Mouse (Mus musculus) cerebellum, adult 9-10 months (tissue): ENCODE results near the gene Castor1.

Experiments used
- DNase-seq: peaks from one replicate; pipeline ENCODE4 v3.0.0; 2022

The Castor1 gene

GRCm38 (mm10) chr11:4235665-4236545 lies 17.9 kb downstream of the Castor1 start, which contains the start of gene Osm:
Gene Osm (plus strand): TSS chr11:4236420.
- DNase-seq, result no peak

GRCm38 (mm10) chr11:4236546-4237067 lies 18.6 kb downstream of the Castor1 start:
- no peak for DNase-seq

DNA sequence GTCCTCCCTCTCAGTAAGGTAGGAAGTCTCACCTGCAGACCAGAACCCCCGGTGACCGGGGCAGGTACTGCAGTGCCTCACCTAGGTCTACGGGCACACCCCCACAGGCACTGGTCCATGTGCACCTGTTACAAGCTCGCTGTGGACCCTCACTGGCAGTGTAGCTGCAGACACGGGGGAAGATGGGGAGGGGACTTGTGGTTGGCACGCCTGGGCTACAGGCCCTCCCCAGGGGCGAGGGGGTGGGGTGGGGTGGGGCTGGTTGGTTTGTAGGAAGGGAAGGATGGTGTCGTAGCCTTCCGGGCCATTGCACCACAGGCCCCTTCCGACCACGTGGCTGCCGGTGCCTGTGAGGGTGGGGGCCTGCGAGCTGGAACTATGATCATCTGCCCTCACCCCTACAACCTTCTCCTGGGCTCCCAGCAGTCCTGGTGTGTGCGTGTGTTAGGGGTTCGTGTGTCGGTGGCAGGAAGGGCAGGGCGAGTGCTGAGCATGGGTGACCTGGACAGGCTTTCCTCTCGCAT lies 19.4 kb downstream of the Castor1 start:
- DNase-seq, result no peak

DNA sequence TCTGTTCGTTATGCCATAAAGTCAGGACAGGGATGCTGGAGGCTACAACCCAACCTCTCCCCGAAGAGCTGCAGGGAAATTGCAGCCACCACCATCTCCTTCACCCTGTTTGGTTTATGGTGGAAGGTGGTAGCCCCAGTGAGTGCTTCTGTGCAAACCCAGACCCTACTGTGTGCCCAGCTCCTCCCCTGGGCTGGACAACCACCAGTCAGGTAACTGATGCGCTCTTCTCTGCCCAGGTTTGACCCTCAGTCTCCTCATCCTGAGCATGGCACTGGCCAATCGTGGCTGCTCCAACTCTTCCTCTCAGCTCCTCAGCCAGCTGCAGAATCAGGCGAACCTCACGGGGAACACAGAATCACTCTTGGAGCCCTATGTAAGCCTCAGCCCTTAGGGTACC lies 20.1 kb downstream of the Castor1 start:
- no peak for DNase-seq

GRCm38 (mm10) chr11:4239691-4240090 lies 21.7 kb downstream of the Castor1 start:
- DNase-seq, result no peak

- DNase-seq, result no peak
Observed at GRCm38 (mm10) chr11:4240151-4240550, 22.1 kb downstream of the Castor1 start.

- DNase-seq, result no peak
Observed at GRCm38 (mm10) chr11:4241180-4241579, 23.2 kb downstream of the Castor1 start.

GRCm38 (mm10) chr11:4246126-4246525 lies 28.1 kb downstream of the Castor1 start:
- DNase-seq, result no peak

- DNase-seq, result no peak
Observed at GRCm38 (mm10) chr11:4246623-4247022, 28.6 kb downstream of the Castor1 start.

- no peak for DNase-seq
Observed at GRCm38 (mm10) chr11:4247201-4247959, 29.4 kb downstream of the Castor1 start.

GRCm38 (mm10) chr11:4249151-4249550 lies 31.1 kb downstream of the Castor1 start:
- no peak for DNase-seq

DNA sequence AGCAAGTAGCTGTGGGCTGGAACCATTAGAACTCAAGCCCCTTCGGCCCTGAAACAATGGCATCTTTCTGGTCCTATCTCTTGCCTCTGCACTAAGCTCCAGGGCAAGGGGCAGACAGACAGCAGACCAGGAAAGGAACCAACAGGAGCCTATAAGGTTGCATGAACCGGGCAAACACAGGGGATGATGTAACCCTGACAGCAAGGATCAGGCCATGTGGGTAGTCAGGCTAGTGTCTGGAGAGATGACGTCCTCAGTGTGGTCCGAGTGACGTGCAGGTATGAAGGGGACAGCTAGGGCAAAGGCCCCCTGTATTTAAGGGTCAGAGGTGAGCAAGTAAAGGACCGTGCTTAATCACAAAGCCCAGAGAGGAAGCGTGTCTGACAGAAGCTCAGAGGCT lies 32.3 kb downstream of the Castor1 start:
- no peak for DNase-seq

DNA sequence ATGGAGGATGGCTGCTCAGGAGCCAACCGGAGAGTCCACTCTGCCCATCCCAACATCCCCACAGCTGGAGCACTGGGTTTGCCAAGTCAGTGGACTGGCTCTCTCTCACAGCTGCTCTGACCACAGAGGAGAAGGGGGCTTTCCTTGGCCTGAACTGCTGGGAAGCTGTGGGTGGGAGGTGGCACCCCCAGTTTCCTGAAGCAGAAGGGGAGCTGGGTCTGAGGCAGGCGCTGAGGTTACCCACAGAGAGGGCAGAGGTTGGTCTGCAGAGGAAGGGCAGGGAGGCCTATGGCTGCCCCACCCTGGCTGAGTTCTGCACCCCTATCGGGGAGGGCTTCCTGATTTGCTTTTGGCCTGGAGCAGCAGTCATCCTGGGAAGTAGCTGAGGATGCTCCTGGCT lies 33.4 kb downstream of the Castor1 start:
- DNase-seq, result no peak

- no peak for DNase-seq
Observed at GRCm38 (mm10) chr11:4252886-4253285, 34.9 kb downstream of the Castor1 start.

- DNase-seq, result no peak
Observed at GRCm38 (mm10) chr11:4256846-4257607, 39.0 kb downstream of the Castor1 start, which contains the start of gene Lif. Gene Lif (plus strand): TSS chr11:4257557.

DNA sequence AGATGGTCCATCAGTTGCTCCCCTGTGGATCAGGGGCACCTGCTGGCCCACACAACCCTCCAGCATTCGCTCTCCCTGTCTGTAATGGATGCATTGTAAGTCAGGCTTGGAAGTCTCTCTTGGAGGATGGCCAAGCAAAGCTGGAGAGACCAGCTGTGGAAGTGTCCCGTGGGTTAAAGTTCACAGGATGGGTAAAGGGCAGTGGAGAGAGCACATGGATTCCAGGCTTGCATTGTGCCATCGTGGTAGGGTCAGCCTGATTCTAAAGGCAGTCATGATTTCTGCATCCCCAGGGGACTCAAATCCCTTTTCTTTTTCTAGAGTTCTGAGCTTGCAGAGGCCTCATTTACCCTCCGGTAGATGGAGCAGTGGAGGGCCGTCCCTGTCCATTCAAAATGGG lies 39.7 kb downstream of the Castor1 start:
- no peak for DNase-seq

- DNase-seq, result peak; percentile 84
Observed at GRCm38 (mm10) chr11:4258657-4259082, 40.6 kb downstream of the Castor1 start.

DNA sequence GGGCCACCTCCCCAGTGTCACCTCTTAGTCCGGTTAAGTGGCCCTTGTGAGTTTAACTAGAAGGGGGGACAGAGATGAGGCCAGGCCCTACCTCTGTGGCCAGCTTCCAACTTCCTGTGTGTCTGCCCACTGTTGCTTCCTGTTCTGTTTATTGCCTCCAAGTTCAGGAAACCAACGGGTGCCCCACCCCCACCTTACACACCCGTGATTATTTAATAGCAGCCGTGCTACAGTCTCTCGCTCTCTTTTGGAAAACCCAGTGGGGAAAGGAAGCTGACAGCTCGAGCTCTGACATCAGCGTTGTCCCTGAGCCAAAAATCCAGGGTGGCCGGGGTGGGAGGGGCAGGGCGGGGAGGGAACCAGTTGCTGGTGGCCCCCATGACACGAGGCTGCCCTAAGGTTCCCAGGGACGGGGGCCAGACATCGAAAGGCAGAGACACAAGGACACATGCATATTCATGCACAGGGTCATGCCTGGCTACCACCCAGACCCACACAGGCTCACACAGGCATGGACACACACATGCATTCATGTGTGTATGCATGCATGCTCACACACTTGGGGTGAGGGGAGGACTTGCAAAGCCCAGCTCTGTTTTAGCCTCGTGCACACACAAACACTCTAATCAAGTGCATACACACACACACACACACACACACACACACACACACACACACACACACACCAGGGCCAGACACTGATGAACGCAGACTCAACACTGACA lies 42.6 kb downstream of the Castor1 start:
- DNase-seq, result peak; percentile 19

DNA sequence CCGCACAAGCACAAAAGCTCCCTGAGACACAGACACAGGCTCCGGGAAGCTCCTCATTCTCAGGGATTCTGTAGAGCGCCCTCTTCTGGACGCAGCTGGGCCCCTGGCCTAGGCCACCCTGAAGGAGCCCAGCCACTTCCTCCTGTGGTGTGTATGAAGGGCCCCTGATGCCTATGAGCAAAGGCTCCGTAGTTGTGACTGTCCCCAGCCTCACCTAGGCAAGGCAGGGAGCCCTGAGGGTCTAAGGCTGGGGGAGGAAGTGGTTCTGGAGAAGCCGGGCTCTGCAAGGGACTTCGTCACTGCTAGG lies 43.1 kb downstream of the Castor1 start:
- peak; percentile 45 for DNase-seq

DNA sequence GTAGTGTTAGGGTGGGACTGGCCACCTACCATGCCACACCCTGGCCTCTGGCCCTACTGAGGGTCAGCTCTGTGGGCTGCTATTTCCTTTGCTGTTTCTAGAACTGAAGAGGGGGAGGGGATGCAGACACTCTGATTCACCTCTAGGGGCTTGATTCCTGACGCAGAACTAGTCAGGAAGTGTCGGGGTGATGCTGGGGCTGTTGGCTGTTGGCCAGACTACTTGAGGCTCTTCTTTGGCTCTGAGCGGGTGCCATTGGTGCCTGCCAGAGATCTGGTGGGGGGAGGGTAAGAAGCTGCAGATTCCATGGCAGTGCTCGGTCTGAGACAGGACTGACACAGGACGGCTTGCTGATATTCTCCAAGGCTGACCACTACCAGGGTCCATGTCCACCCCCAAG lies 43.9 kb downstream of the Castor1 start:
- DNase-seq, result peak; percentile 14

DNA sequence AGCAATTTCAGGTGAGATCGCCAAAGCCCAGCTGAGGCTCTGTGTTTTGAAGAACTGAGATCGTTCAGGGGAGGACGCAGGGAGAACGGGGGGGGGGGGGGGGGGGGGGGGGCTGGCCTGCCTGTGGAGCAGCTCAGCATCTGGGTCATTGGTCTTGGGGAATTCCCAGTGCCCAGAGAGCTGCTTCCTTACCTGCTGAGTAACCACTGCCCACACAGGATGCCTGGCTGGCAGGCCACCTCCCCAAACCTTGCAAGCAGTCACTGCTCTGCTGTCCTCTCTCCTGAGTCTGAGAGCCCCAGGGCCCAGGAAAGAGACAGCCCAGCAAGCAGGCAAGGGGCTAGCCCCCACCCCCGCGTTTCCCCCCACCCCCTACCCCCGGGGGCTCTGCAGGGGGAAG lies 44.8 kb downstream of the Castor1 start:
- DNase-seq, result no peak

DNA sequence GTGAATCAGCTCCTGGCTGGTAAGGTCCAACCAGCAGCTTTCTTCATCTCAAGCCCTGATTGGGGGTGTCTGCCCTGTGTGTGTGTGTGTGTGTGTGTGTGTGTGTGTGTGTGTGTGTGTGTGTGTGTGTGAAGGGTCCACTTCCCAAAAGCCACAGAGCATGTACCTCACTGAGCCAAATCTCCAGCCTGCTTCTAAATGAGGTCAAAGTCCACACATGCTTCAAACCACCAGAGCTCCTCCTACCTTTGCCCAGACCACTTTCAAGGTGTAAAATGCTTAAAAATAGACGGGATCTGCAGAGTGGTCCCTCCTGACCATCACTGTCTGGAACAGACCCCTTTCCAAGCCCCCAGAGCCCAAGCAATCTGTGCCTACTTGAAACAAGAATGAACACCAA lies 45.3 kb downstream of the Castor1 start:
- DNase-seq, result no peak
